Mouse (Mus musculus) urinary bladder, postnatal 36 days (tissue): ENCODE measurements at regions not wholly inside any gene's neighbourhood (a gene's known extent, or its start where the extent isn't known, plus 50 kb on each side); places are given as distances from the start of the nearest gene placed in this dataset.
A peak's percentile ranks its signal among the peaks of the same experiment; 100 is the strongest.

Experiments
- DNase-seq, 2 experiments: peaks; one replicate each; pipeline ENCODE4 v3.0.0; 2022; ENCODE audit warnings: low spot score in 2 of 2, mixed read lengths in 1 of 2

- no peak for DNase-seq
Measured at GRCm38 (mm10) chr14:24997786-24998509, 461.0 kb upstream of the Zmiz1 start.

DNA sequence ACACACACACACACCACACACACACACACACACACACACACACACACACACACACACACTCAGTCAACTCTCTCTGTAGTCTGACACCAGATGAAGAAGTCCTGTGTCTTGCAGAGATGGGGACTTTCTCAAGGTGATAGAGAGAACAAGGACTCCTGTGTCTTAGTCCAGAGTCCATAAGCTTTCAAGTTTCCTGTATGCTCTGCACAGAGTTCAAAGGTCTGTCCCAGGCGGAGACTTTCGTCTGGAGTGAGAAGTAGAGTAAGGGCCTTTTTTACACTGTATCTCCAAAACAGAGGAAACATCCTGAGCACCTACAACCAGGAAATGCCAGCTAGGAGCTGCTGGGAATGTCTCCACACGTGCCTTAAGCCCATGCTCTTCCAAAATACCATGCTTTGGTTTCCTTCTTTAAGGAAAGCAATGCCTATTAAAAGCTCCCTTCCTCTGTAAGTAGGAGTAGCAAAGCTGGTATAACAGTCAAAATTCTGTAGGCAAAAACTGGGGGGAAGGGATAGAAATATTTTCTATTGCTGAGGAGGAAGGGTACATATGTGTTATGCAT, 459.9 kb upstream of the Zmiz1 start:
- DNase-seq, result no peak

- DNase-seq, result no peak
Measured at GRCm38 (mm10) chr14:25005241-25005946, 453.6 kb upstream of the Zmiz1 start.

DNA sequence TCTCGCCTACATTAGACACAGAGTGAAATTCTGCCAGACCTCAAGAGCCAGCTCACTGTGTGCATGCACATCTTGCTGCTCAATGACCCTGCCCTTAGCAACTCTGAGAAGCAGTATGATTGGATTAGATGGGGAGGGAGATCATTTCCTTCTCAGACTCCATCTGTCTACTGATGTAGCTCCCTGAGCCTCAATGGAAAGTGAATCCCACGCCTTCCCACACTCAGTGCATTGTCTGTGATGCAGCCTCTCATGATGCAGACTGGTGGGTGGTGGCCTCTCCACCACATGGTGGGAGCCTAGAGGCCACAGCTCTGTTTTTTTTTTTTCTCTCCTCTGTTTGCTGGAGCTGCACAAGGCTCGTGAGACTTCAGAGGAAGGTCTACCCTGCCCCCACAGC, 447.1 kb upstream of the Zmiz1 start:
- no peak for DNase-seq

DNA sequence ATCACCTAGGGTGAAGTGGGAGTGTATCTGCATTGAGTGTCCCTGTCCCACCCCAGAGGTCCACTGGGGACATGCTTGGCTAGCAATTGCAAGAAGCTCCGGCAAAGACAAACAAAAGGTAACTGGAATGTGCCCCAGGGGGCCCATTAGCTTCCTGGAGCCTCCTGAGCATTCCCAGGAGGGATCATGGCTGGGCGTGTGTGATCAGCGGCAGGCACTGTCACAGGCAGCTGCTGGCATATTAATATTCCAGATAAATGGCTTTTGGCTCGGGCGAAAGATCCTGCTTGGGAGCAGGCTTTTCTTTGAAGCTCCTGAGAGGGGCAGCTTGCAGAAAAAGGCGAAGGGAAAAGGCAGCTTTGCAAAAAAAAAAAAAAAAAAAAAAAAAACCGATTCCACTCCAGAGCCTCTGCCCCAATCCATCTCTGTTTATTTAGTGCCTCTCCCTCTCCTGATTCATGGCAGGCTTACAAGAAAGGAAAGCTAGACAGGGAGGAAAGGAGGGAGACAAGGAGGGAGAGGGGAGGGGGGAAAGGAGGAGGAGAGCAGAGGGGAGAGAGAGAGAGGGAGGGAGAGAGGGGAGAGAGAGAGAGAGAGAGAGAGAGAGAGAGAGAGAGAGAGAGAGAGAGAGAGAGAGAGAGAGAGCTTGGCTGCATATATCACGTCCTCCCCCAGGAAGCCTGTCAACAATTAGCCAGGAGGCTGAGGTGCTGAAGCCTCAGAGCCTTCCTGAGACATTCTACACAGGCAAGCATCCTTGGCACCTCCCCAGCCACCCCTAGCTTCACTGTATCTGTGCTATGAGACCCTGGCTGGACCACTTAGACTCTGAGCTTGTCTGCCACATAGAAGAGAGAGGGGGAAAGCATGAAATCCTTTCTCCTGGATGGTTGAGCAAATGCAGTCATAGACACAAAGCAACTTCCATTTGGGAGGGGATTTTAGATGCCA, 443.4 kb upstream of the Zmiz1 start:
- DNase-seq, result peak in 1 of 2 experiments; percentile 4

DNA sequence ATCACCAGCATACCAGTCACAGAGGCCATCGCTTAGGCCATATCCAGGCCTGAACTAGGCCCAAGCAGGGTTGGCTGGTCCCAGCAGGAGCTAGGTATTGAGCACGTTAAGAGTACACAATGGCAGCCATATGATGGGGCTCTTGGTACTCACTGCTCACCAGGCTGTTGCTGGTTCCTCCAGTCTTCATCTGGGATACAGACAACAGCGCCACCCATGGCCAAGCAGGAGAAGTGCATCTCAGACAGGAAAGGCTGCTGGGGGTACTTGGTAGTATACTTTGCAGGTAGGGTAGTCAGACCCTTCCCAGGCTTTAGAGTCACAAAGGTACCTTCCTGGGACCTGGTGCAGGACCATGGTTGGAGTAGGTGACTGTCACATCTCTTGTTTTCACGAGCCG, 441.1 kb upstream of the Zmiz1 start:
- DNase-seq, result no peak

DNA sequence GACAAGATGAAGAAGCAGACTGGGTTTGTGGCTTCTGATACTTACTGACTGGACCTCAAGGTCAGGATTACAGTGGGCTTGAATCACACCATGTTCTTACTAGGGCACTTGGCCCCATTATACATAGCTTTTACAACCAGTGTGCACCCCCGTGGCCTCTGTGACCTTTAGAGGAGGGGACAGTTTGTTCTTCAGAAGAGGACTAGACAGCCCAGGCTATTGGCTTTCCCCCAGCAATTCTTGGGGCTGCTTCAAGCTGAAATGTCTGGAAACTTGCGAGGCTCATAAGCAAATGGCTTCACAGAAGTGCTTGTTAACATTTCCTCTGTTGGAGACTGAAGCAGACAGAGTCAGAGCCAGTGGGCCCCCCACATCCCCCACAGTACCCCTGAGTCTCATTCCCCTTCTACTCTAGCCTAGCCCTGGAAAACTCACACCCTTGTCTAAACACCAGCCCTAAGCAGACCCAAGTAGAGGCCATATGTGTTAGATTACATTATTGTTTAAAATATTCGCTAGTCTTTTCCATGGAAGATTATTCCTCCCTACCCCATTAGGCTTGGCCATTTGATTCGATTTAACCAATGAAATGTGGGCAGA, 439.6 kb upstream of the Zmiz1 start:
- no peak for DNase-seq

DNA sequence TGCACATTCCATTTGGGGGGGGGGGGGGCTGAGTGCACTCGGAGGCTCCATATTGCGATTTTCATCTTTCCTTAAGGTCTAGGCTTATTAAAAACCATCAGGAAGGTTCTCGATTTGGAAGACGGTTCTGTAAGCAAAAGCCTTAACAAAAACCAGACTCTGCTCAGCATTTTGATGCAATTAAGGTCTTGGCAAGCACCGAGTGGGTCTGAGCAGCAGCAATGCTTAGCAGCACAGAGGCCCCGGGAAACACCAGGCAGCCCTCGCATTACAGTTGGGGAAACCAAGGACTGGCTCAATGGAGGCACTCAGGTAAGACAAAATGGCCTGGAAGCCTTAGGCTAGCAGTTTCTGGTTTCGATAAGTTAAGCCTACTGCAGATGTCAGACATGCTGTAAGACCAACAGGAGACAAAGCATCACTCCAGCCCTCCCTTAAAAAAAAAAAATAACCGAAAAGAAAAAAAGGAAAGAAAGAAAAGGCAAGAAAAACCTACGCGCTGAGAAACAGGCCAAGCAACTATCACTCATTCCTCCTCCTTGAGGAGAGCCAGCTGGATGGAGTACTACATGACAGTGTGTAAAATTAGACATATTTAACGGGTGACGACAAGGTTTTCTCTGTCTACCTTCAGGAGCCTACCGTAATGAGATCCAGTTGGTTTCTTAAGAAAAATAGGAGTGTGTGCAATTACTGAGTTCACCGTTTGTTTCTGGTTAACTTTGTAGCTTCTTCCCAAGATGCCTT, 436.3 kb upstream of the Zmiz1 start:
- DNase-seq, result no peak

GRCm38 (mm10) chr14:25023270-25023800, 435.6 kb upstream of the Zmiz1 start:
- DNase-seq, result no peak

DNA sequence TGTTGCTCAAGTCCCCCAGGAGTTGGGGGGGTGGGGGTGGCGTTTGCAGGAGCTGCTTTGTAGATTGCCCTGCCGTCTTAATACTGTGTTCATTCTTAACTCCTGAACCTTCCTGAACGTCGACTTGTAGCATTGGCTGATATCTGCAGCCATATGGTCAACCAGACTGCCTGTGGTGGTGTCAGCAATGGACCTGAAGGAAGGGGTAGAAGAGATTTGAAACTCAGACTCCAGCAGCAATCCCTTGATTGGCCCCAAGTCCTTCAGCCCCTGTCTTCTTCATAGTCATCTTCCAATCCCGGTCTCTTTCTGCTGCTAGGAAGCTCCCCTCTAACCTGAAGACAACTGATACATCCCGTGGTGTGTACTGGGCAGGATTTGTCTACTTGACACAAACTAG, 433.9 kb upstream of the Zmiz1 start:
- no peak for DNase-seq

- no peak for DNase-seq
Measured at GRCm38 (mm10) chr14:25027076-25027475, 431.9 kb upstream of the Zmiz1 start.

GRCm38 (mm10) chr14:25027842-25028241, 431.1 kb upstream of the Zmiz1 start:
- DNase-seq, result no peak

DNA sequence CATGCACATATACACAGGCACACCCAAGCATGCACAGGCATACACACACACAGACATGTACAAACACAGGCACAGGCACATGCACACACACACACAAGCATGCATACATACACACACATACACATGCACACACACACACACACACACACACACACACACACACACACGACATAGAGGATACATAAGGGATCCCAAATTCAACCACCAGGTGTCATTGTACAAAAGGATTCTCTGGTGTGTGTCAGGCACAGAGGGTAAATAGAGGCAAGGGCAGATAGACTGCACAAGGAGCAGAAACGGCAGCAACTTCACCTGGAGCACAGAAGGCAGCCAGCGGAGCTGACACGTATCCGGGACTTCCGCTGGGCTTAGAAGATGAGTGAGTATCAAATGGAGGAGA, 428.1 kb upstream of the Zmiz1 start:
- DNase-seq, result no peak

- no peak for DNase-seq
Measured at GRCm38 (mm10) chr14:25031756-25032680, 427.0 kb upstream of the Zmiz1 start.

DNA sequence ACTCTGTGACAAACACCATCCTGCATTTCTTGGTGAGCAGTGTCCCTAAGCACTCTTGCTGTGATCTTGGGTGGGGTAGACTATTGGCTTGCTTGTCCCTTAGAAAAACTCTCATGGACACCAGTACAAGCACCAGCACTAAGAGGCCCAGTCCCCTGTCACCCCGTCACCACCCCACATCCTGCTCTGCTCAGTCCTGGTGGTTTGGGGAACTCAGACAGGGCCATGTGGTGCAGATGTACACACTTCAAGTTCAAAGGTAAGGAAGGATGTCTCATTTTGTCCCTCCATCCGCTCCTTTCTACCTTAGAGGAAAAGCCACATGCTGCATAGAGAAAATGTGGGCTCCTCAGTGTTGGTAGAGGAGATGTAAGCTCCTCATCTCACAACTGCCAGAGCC, 426.1 kb upstream of the Zmiz1 start:
- no peak for DNase-seq

- no peak for DNase-seq
Measured at GRCm38 (mm10) chr14:25042265-25042664, 416.7 kb upstream of the Zmiz1 start.

- DNase-seq, result no peak
Measured at GRCm38 (mm10) chr14:25044106-25044505, 414.9 kb upstream of the Zmiz1 start.

DNA sequence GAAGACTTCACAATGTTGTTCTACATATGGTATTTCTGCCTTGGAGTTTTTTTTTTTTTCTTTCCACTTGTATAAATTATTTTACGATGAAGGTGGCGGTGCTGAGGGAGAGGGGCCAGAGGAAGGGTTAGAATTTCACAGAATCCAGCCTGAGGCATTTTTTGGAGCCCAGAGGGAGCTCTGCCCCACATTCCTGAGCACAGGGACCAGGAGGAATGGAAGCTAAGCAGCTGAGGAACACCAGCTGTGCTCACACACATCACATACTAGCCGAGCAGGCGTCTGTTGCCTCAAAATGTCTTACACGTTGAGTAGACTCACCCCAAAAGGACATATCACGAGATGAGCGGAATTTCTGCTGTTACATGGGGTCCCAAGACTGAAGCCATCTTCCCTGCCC, 414.1 kb upstream of the Zmiz1 start:
- no peak for DNase-seq

- no peak for DNase-seq
Measured at GRCm38 (mm10) chr14:25050674-25051251, 408.2 kb upstream of the Zmiz1 start.
